Mouse (Mus musculus): ENCODE data around the gene Trpm5.

GRCm38 (mm10) chr7:143067897-143068296 is 26.5 kb downstream of the Trpm5 start:
- TF ChIP-seq POLR2A (IDR thresholded peaks at IDR 0.05; ENCODE audit: low read depth, low read length) = no peak
- TF ChIP-seq CTCF (conservative IDR thresholded peaks at IDR 0.05; ENCODE audit: insufficient read depth, insufficient read length, low read depth, low read length) = no peak

Measured in kidney, adult 2 months (tissue).